Mouse (Mus musculus): ENCODE measurements around the gene Lrrc51. TPM values are rescaled to one million over a fixed set of nuclear protein-coding genes. Genes with fewer than 3 reads are reported as not detected.

Gene Lrrc51
- total and polyA plus RNA-seq, 3 experiments: 4.9 to 6.6 (median 5.6) TPM

- TF ChIP-seq UBTF (IDR thresholded peaks at IDR 0.05; ENCODE audit: low read depth, low read length): no peak
- TF ChIP-seq CTCF (conservative IDR thresholded peaks at IDR 0.05 in 1 of 2, IDR thresholded peaks at IDR 0.05 in 1 of 2; ENCODE audit: low read depth in 2 of 2, low read length in 2 of 2): peak in 1 of 2 experiments; percentile 18; a peak in 1 of 4 replicates
- no peak for DNase-seq (ENCODE audit: extremely low read depth)
- Histone ChIP-seq H3K4me2 (ENCODE audit: insufficient read depth, low read depth, poor library complexity, severe bottlenecking) (no peak overlapping the region), H3K27me3 (replicated peaks) (no peaks in the 10 kb centered on the region), H3K79me2 (replicated peaks; ENCODE audit: control insufficient read depth, extremely low read depth, insufficient read depth, poor library complexity, severe bottlenecking) (peaks cover 22% of the 10 kb centered on the region), H3K9me3 (replicated peaks; ENCODE audit: low read length) (no peaks in the 10 kb centered on the region), H3K36me3 (replicated peaks in 1 of 2; ENCODE audit: control insufficient read depth in 1 of 2, insufficient read depth in 1 of 2, low read length in 1 of 2) (peaks cover 37 to 49% of the 10 kb centered on the region in 2 experiments), H3K9ac (ENCODE audit: insufficient read depth, low read depth) (no peak overlapping the region; the same call in 1 of the 2 replicates), H3K4me1 (ENCODE audit: control insufficient read depth in 1 of 2, insufficient read depth in 2 of 2) (peaks cover 7 to 35% of the 10 kb centered on the region in 2 experiments; a peak in 3 of 4 replicates), H3K4me3 (replicated peaks in 1 of 3; ENCODE audit: low read depth in 2 of 3, low read length in 2 of 3, poor library complexity in 1 of 3) (no peak overlapping the region), H3K27ac (ENCODE audit: insufficient read depth, low read depth) (0 out of 2 replicates have a peak overlapping the region, but pooled peaks have one; percentile 1)
- dilution Hi-C loops (cut with MboI; ENCODE audit: extremely low pct_ligation_motif_present, extremely low pct_unique_long_range_greater_than_20kb, low sequenced_read_pairs) (no loop called here), in situ Hi-C loops (cut with MboI; ENCODE audit: low pct_ligation_motif_present, low pct_unique_long_range_greater_than_20kb, low sequenced_read_pairs) (no loop called here)
Observed at GRCm38 (mm10) chr7:101908367-101908766, 25.3 kb downstream of the Lrrc51 start.

GRCm38 (mm10) chr7:101906696-101907095 lies 27.0 kb downstream of the Lrrc51 start:
- in situ Hi-C loops (cut with MboI; ENCODE audit: low pct_ligation_motif_present, low pct_unique_long_range_greater_than_20kb, low sequenced_read_pairs): no loop called here
- DNase-seq (ENCODE audit: extremely low read depth): no peak
- Histone ChIP-seq H3K4me2 (ENCODE audit: insufficient read depth, low read depth, poor library complexity, severe bottlenecking) (peak overlapping the region; percentile 71), H3K27ac (ENCODE audit: insufficient read depth, low read depth) (no peak overlapping the region), H3K27me3 (replicated peaks) (no peaks in the 10 kb centered on the region), H3K9me3 (replicated peaks; ENCODE audit: low read length) (peaks cover 6% of the 10 kb centered on the region), H3K4me3 (replicated peaks in 1 of 3; ENCODE audit: low read depth in 2 of 3, low read length in 2 of 3, poor library complexity in 1 of 3) (peak overlapping the region; percentile 52 to 76 (median 75)), H3K79me2 (replicated peaks; ENCODE audit: control insufficient read depth, extremely low read depth, insufficient read depth, poor library complexity, severe bottlenecking) (peaks cover 22% of the 10 kb centered on the region), H3K4me1 (ENCODE audit: control insufficient read depth in 1 of 2, insufficient read depth in 2 of 2) (peaks cover 7 to 35% of the 10 kb centered on the region in 2 experiments; a peak in 3 of 4 replicates), H3K9ac (ENCODE audit: insufficient read depth, low read depth) (peak overlapping the region; percentile 85), H3K36me3 (replicated peaks in 1 of 2; ENCODE audit: control insufficient read depth in 1 of 2, insufficient read depth in 1 of 2, low read length in 1 of 2) (peaks cover 22 to 45% of the 10 kb centered on the region in 2 experiments)
- dilution Hi-C loops (cut with MboI; ENCODE audit: extremely low pct_ligation_motif_present, extremely low pct_unique_long_range_greater_than_20kb, low sequenced_read_pairs): no loop called here
- TF ChIP-seq NELFE (IDR thresholded peaks at IDR 0.05; ENCODE audit: low read depth, low read length): no peak
- no peak for TF ChIP-seq JUND (conservative IDR thresholded peaks at IDR 0.05; ENCODE audit: low read depth, low read length)
- TF ChIP-seq CHD1 (IDR thresholded peaks at IDR 0.05; ENCODE audit: low read depth, low read length): 0 out of 2 replicates have a peak, but pooled peaks have one; percentile 17
- no peak for TF ChIP-seq ZNF384 (IDR thresholded peaks at IDR 0.05; ENCODE audit: low read depth, low read length)
- TF ChIP-seq MAZ (IDR thresholded peaks at IDR 0.05; ENCODE audit: low read depth, low read length): no peak
- TF ChIP-seq SMC3 (IDR thresholded peaks at IDR 0.05; ENCODE audit: low read depth, low read length): no peak
- TF ChIP-seq TBP (conservative IDR thresholded peaks at IDR 0.05; ENCODE audit: low read depth, low read length): no peak
- TF ChIP-seq CHD2 (IDR thresholded peaks at IDR 0.05; ENCODE audit: low read length): no peak

- Histone ChIP-seq H3K4me2 (ENCODE audit: insufficient read depth, low read depth, poor library complexity, severe bottlenecking) (peak within 1 kb of the TSS; percentile 87), H3K27me3 (replicated peaks) (no peaks in the 10 kb centered on the region), H3K79me2 (replicated peaks; ENCODE audit: control insufficient read depth, extremely low read depth, insufficient read depth, poor library complexity, severe bottlenecking) (peaks cover 22% of the 10 kb centered on the region), H3K27ac (ENCODE audit: insufficient read depth, low read depth) (peak within 1 kb of the TSS; percentile 72), H3K4me1 (ENCODE audit: control insufficient read depth in 1 of 2, insufficient read depth in 2 of 2) (peaks cover 7 to 35% of the 10 kb centered on the region in 2 experiments; a peak in 3 of 4 replicates), H3K36me3 (replicated peaks in 1 of 2; ENCODE audit: control insufficient read depth in 1 of 2, insufficient read depth in 1 of 2, low read length in 1 of 2) (peaks cover 18 to 43% of the 10 kb centered on the region in 2 experiments), H3K9me3 (replicated peaks; ENCODE audit: low read length) (peaks cover 6% of the 10 kb centered on the region), H3K9ac (ENCODE audit: insufficient read depth, low read depth) (peak within 1 kb of the TSS; percentile 85), H3K4me3 (replicated peaks in 1 of 3; ENCODE audit: low read depth in 2 of 3, low read length in 2 of 3, poor library complexity in 1 of 3) (peak within 1 kb of the TSS; percentile 52 to 76 (median 75))
- no peak for DNase-seq (ENCODE audit: extremely low read depth)
- TF ChIP-seq KAT2A (IDR thresholded peaks at IDR 0.05; ENCODE audit: insufficient replicate concordance, low read length) (no peak), RAD21 (IDR thresholded peaks at IDR 0.05; ENCODE audit: low read depth, low read length) (no peak), MXI1 (IDR thresholded peaks at IDR 0.05; ENCODE audit: low read depth, low read length) (no peak), JUN (IDR thresholded peaks at IDR 0.05; ENCODE audit: insufficient read depth, low read depth, low read length) (no peak), MEF2A (IDR thresholded peaks at IDR 0.05; ENCODE audit: borderline replicate concordance, low read depth, low read length) (no peak), ZNF384 (IDR thresholded peaks at IDR 0.05; ENCODE audit: low read depth, low read length) (no peak), TBP (conservative IDR thresholded peaks at IDR 0.05; ENCODE audit: low read depth, low read length) (no peak), CTCF (conservative IDR thresholded peaks at IDR 0.05 in 1 of 2, IDR thresholded peaks at IDR 0.05 in 1 of 2; ENCODE audit: low read depth in 2 of 2, low read length in 2 of 2) (no peak), USF1 (IDR thresholded peaks at IDR 0.05; ENCODE audit: low read depth, low read length) (no peak), SMC3 (IDR thresholded peaks at IDR 0.05; ENCODE audit: low read depth, low read length) (no peak), PAX5 (IDR thresholded peaks at IDR 0.05; ENCODE audit: low read length) (no peak), ZC3H11A (IDR thresholded peaks at IDR 0.05; ENCODE audit: low read depth, low read length) (no peak)
- dilution Hi-C loops (cut with MboI; ENCODE audit: extremely low pct_ligation_motif_present, extremely low pct_unique_long_range_greater_than_20kb, low sequenced_read_pairs) (no loop called here), in situ Hi-C loops (cut with MboI; ENCODE audit: low pct_ligation_motif_present, low pct_unique_long_range_greater_than_20kb, low sequenced_read_pairs) (no loop called here)
Observed at GRCm38 (mm10) chr7:101906287-101906681, 27.4 kb downstream of the Lrrc51 start, which contains the start of gene Tomt. Tomt (minus strand) TSS chr7:101906359.

Data from CH12.LX (cell line).